Mouse (Mus musculus): Measurements from ENCODE around the gene Dcaf4.
A peak's percentile ranks its signal among the peaks of the same experiment; 100 is the strongest.

The Dcaf4 gene

GRCm38 (mm10) chr12:83544791-83545190 is 24.5 kb downstream of the Dcaf4 start:
- no peak for DNase-seq (ENCODE audit: low spot score)

GRCm38 (mm10) chr12:83551305-83551704 is 31.0 kb downstream of the Dcaf4 start:
- DNase-seq (ENCODE audit: low spot score): no peak

- no peak for DNase-seq (ENCODE audit: low spot score)
Measured at GRCm38 (mm10) chr12:83553816-83554215, 33.5 kb downstream of the Dcaf4 start.

- no peak for DNase-seq (ENCODE audit: low spot score)
Measured at GRCm38 (mm10) chr12:83555605-83556004, 35.3 kb downstream of the Dcaf4 start.

GRCm38 (mm10) chr12:83558496-83558895 is 38.2 kb downstream of the Dcaf4 start:
- DNase-seq (ENCODE audit: low spot score): no peak

GRCm38 (mm10) chr12:83560189-83560588 is 39.9 kb downstream of the Dcaf4 start:
- no peak for DNase-seq (ENCODE audit: low spot score)

- no peak for DNase-seq (ENCODE audit: low spot score)
Measured at GRCm38 (mm10) chr12:83562589-83562988, 42.3 kb downstream of the Dcaf4 start.

GRCm38 (mm10) chr12:83569866-83570265 is 49.6 kb downstream of the Dcaf4 start:
- no peak for DNase-seq (ENCODE audit: low spot score)

- DNase-seq (ENCODE audit: low spot score): no peak
Measured at GRCm38 (mm10) chr12:83572717-83573116, 52.5 kb downstream of the Dcaf4 start.

- DNase-seq (ENCODE audit: low spot score): no peak
Measured at GRCm38 (mm10) chr12:83577445-83577844, 57.2 kb downstream of the Dcaf4 start.

GRCm38 (mm10) chr12:83578356-83578755 is 58.1 kb downstream of the Dcaf4 start:
- DNase-seq (ENCODE audit: low spot score): no peak

- peak; percentile 21 for DNase-seq (ENCODE audit: low spot score)
Measured at GRCm38 (mm10) chr12:83578896-83579569, 58.8 kb downstream of the Dcaf4 start.

GRCm38 (mm10) chr12:83580283-83580682 is 60.0 kb downstream of the Dcaf4 start:
- DNase-seq (ENCODE audit: low spot score): no peak

GRCm38 (mm10) chr12:83582106-83582505 is 61.8 kb downstream of the Dcaf4 start:
- no peak for DNase-seq (ENCODE audit: low spot score)

- DNase-seq (ENCODE audit: low spot score): no peak
Measured at GRCm38 (mm10) chr12:83582747-83583146, 62.5 kb downstream of the Dcaf4 start.

- no peak for DNase-seq (ENCODE audit: low spot score)
Measured at GRCm38 (mm10) chr12:83586628-83587027, 66.4 kb downstream of the Dcaf4 start.
